Mouse (Mus musculus) liver, adult 2 months (tissue): ENCODE data around the gene Wdr27.

Experiments
- CTCF ChIP-seq: fragments of 200-500 bp; IDR thresholded peaks from 2 replicates; pipeline ENCODE4 v1.5.1; 2011; ENCODE audit warnings: low read depth, low read length, control low read depth
- POLR2A ChIP-seq: fragments of 200-500 bp; IDR thresholded peaks from 2 replicates; pipeline ENCODE4 v1.6.1; 2011; ENCODE audit warnings: low read length, control low read depth; ENCODE audit not compliant: insufficient read depth; ENCODE audit errors: extremely low read depth

GRCm38 (mm10) chr17:14846880-14847279, 96.1 kb downstream of the Wdr27 start:
- no peak for TF ChIP-seq POLR2A
- no peak for TF ChIP-seq CTCF
